Mouse (Mus musculus): ENCODE results near the gene Foxn4. TPM values are rescaled to one million over a fixed set of nuclear protein-coding genes. Genes with fewer than 3 reads are reported as not detected.

Foxn4 gene
- total RNA-seq (2017) = not detected in 2 replicates

GRCm38 (mm10) chr5:114273693-114274402 is at the start of gene Foxn4:
TSS of gene Foxn4 (minus strand) at chr5:114273807.
- no peak for ATAC-seq (ENCODE audit: extremely low read depth, insufficient number of reproducible peaks, low FRiP score, poor library complexity, severe bottlenecking)

GRCm38 (mm10) chr5:114323105-114323790 is 49.6 kb upstream of the Foxn4 start:
- peak; percentile 53; the same call in 1 of the 2 replicates for ATAC-seq (ENCODE audit: extremely low read depth, insufficient number of reproducible peaks, low FRiP score, poor library complexity, severe bottlenecking)

DNA sequence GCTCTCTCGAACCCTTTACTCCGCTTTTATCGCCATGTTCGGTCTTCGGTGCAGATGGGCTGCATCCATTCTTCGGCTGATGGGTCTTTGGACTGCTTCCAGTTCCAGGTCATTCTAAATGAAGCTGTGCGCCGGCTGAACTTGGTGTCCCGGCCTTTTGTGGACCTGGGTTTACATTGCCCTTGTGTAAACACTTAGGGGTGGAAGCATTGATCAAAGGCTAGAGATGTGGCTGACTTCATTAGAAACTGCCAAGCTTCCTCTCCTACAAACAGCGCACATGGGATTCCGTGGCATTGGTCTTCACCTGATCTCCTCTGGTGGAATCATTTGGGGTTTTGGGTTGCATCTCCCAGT is 36.1 kb upstream of the Foxn4 start:
- ATAC-seq (ENCODE audit: extremely low read depth, insufficient number of reproducible peaks, low FRiP score, poor library complexity, severe bottlenecking) = no peak

DNA sequence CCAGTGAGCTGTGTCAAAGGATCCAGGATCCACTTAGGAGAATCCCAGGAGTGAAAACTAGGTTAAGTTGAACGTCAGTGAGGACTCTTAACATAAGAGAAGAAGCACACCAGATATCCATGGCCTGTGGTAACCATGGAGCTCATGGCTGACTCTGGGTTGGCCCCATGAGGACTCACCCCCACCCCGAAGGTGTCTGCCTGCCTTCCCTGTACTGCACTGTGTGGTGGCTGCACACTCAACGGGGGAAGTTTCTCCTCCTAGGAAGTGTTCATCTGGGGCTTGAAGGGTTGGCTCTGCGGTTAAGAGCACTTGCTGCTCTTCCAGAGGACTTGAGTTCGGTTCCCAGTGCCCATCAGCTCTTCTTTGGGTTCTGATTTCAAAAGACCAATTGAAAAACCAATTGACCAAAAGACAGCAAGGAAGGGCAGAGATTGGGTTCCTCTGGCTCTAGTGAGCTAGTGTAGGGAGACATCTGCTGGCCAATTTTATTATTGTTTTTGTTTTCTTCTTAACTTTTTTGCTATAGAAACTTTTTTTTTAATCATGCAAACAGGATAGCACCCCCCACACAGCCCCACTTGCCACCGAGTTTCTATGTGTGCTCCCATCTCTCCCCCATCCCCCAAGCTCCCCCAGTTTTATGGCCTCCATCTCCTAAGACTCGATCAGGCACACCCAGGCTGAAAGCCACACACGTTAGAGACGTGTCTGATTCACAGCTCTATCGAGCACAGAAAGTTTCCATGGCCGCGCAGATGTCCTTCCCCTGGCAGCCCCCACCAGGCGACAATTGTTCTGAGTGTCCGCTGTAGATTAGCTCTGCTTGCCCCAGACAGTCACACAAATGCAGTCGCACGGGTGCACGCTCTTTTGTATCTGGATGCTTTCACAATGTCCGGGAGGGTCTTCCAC is 35.4 kb upstream of the Foxn4 start:
- ATAC-seq (ENCODE audit: extremely low read depth, insufficient number of reproducible peaks, low FRiP score, poor library complexity, severe bottlenecking) = no peak

- ATAC-seq (ENCODE audit: extremely low read depth, insufficient number of reproducible peaks, low FRiP score, poor library complexity, severe bottlenecking) = no peak
Measured at GRCm38 (mm10) chr5:114306496-114306895, 32.9 kb upstream of the Foxn4 start.

- no peak for ATAC-seq (ENCODE audit: extremely low read depth, insufficient number of reproducible peaks, low FRiP score, poor library complexity, severe bottlenecking)
Measured at GRCm38 (mm10) chr5:114303166-114303565, 29.6 kb upstream of the Foxn4 start.

DNA sequence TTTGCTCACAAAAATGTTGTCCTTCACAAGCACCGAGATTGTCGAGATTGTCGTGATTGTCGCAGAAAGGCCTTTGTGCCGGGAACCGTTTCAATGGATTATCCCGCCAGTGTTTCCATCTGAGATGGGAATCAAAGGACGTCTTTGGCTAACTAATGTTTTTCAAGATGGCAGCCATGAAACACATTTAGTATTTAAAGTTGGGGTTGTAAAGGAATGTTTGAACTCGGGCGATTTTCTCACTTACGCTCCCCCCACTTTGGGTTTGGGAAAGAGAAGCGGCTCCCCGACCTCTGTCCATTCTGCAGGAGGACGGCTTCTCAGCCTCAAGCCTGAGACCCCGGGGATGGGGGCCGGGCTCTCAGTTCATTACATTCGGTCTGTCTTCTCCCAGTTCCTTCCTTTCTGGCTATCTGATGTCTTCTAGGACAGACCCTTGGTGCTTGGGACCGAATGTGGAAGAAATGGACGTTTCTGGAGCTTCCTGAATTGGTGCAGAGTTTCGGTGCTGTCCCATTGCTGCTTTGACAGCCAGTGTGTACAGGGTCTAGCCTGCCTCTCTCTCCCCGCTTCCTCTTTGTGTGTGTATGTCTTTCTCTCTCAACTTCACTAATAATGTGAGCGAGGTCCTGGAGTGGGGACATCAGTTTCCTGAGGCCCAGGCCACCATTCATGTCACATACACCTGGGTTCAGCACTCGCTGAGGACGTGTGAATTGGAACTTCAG is 26.4 kb upstream of the Foxn4 start:
- ATAC-seq (ENCODE audit: extremely low read depth, insufficient number of reproducible peaks, low FRiP score, poor library complexity, severe bottlenecking) = no peak

DNA sequence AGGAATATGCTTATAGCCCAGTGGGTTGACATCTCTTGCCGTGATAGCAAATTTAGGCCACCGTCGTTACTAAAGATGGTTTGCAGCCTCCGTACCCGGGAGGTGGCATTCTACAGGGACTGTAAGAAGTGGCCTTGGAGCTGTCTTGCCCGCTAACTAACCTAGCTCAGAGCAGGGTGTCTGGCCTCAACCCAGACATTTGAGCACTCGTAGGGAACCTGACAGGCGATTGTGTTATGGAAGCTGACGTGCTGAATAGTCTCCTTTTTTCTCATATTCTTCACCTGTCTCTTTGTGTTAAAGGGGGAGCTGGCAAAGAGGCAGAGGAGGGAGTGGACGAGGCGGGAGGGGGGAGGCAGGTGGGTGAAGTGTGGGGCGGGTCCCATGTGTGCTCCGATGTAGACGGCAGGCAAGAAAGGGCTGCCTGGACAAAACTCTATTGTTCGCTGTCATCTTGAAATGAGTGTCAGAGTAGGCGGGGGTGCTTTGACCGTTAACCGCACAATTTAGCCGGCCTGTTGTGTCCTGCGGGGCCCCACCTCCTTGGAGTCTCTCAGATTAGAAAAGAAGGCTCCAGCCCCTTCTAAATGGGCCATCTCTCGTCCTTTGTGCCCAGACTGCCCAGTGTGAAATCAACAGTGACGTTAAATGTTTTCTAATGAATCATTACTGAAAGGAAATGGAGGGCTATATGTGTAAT is 25.7 kb upstream of the Foxn4 start:
- ATAC-seq (ENCODE audit: extremely low read depth, insufficient number of reproducible peaks, low FRiP score, poor library complexity, severe bottlenecking) = no peak

- no peak for ATAC-seq (ENCODE audit: extremely low read depth, insufficient number of reproducible peaks, low FRiP score, poor library complexity, severe bottlenecking)
Measured at GRCm38 (mm10) chr5:114298212-114298894, 24.7 kb upstream of the Foxn4 start.

- ATAC-seq (ENCODE audit: extremely low read depth, insufficient number of reproducible peaks, low FRiP score, poor library complexity, severe bottlenecking) = no peak
Measured at GRCm38 (mm10) chr5:114296693-114297631, 23.4 kb upstream of the Foxn4 start.

GRCm38 (mm10) chr5:114290004-114290403 is 16.4 kb upstream of the Foxn4 start:
- ATAC-seq (ENCODE audit: extremely low read depth, insufficient number of reproducible peaks, low FRiP score, poor library complexity, severe bottlenecking) = no peak

- ATAC-seq (ENCODE audit: extremely low read depth, insufficient number of reproducible peaks, low FRiP score, poor library complexity, severe bottlenecking) = no peak
Measured at GRCm38 (mm10) chr5:114288874-114289273, 15.3 kb upstream of the Foxn4 start, which contains the start of gene Myo1h. TSS of gene Myo1h (plus strand) at chr5:114289166.

GRCm38 (mm10) chr5:114288396-114288795 is 14.8 kb upstream of the Foxn4 start:
- ATAC-seq (ENCODE audit: extremely low read depth, insufficient number of reproducible peaks, low FRiP score, poor library complexity, severe bottlenecking) = no peak

- no peak for ATAC-seq (ENCODE audit: extremely low read depth, insufficient number of reproducible peaks, low FRiP score, poor library complexity, severe bottlenecking)
Measured at GRCm38 (mm10) chr5:114286872-114287571, 13.4 kb upstream of the Foxn4 start.

DNA sequence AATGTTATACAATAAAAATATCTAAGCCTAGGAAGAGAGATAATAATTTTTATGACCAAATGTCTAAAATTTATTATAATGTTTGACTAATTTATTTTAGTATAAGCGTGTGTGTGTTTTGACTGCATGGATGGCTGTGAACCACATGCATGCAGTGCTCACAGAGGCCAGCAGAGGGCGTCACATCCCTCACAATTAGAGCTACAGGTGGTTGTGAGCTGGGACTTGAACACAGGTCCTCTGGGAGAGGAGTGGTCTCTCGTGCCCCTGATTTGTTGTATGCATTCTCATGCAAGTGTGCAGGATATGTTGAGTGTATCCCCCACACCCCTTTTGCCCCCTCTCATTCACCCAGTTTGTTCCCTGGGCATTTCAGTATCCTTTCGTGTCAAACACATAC is 12.5 kb upstream of the Foxn4 start:
- no peak for ATAC-seq (ENCODE audit: extremely low read depth, insufficient number of reproducible peaks, low FRiP score, poor library complexity, severe bottlenecking)

GRCm38 (mm10) chr5:114285398-114285700 is 11.7 kb upstream of the Foxn4 start:
- no peak for ATAC-seq (ENCODE audit: extremely low read depth, insufficient number of reproducible peaks, low FRiP score, poor library complexity, severe bottlenecking)

Measured in neutrophil, adult 5-6 weeks (primary cell).